Mouse (Mus musculus) G1E-ER4 (cell line): ENCODE measurements around the gene Taf4. TPM values are rescaled to one million over a fixed set of nuclear protein-coding genes. Genes with fewer than 3 reads are reported as not detected.

Experiments used
- GATA1 ChIP-seq: IDR thresholded peaks from one replicate; pipeline ENCODE4 v1.8.0; 2012; ENCODE audit warnings: low read length, inconsistent platforms
- polyA plus RNA-seq: library from polyadenylated mRNA; stranded (reverse); fragments of >175 nt; gene quantifications from 2 replicates; pipeline ENCODE4 v1.2.3, GENCODE M21; 2012

Gene Taf4
- polyA plus RNA-seq, result 26.0 and 32.6 TPM in 2 replicates

- TF ChIP-seq GATA1, result no peak
Observed at GRCm38 (mm10) chr2:179976628-179977343, at the start of gene Taf4. Gene Taf4, minus strand, starts transcription at chr2:179976646.

GRCm38 (mm10) chr2:180025861-180026200 lies 49.4 kb upstream of the Taf4 start:
- no peak for TF ChIP-seq GATA1

- no peak for TF ChIP-seq GATA1
Observed at GRCm38 (mm10) chr2:180025135-180025860, 48.9 kb upstream of the Taf4 start.

GRCm38 (mm10) chr2:180024401-180025098 lies 48.1 kb upstream of the Taf4 start, which contains the start of gene Lsm14b:
Gene Lsm14b, plus strand, starts transcription at chr2:180024987.
- TF ChIP-seq GATA1, result no peak

GRCm38 (mm10) chr2:180022751-180023150 lies 46.3 kb upstream of the Taf4 start:
- no peak for TF ChIP-seq GATA1

GRCm38 (mm10) chr2:180020919-180021318 lies 44.5 kb upstream of the Taf4 start:
- no peak for TF ChIP-seq GATA1

GRCm38 (mm10) chr2:180020091-180020661 lies 43.7 kb upstream of the Taf4 start:
- no peak for TF ChIP-seq GATA1

GRCm38 (mm10) chr2:180018573-180018972 lies 42.1 kb upstream of the Taf4 start:
- TF ChIP-seq GATA1, result no peak

GRCm38 (mm10) chr2:180017632-180018031 lies 41.2 kb upstream of the Taf4 start:
- no peak for TF ChIP-seq GATA1

- no peak for TF ChIP-seq GATA1
Observed at GRCm38 (mm10) chr2:180013686-180014085, 37.2 kb upstream of the Taf4 start.

- TF ChIP-seq GATA1, result no peak
Observed at GRCm38 (mm10) chr2:180011370-180011769, 34.9 kb upstream of the Taf4 start.

GRCm38 (mm10) chr2:180010686-180011085 lies 34.2 kb upstream of the Taf4 start:
- TF ChIP-seq GATA1, result no peak

- no peak for TF ChIP-seq GATA1
Observed at GRCm38 (mm10) chr2:180006352-180007017, 30.0 kb upstream of the Taf4 start.

GRCm38 (mm10) chr2:180005656-180006351 lies 29.4 kb upstream of the Taf4 start:
- no peak for TF ChIP-seq GATA1

GRCm38 (mm10) chr2:180001635-180002034 lies 25.2 kb upstream of the Taf4 start:
- no peak for TF ChIP-seq GATA1
